Mouse (Mus musculus): ENCODE measurements around the gene Zcchc4. TPM values are rescaled to one million over a fixed set of nuclear protein-coding genes. Genes with fewer than 3 reads are reported as not detected.
"Not testable (repeated sequence)": the region's sequence is repeated elsewhere in the genome, so short reads cannot be mapped to it uniquely, and the experiment has no call there.

Zcchc4 gene
- polyA plus RNA-seq, 1 experiment from 2014 or later, result 17.4 TPM

DNA sequence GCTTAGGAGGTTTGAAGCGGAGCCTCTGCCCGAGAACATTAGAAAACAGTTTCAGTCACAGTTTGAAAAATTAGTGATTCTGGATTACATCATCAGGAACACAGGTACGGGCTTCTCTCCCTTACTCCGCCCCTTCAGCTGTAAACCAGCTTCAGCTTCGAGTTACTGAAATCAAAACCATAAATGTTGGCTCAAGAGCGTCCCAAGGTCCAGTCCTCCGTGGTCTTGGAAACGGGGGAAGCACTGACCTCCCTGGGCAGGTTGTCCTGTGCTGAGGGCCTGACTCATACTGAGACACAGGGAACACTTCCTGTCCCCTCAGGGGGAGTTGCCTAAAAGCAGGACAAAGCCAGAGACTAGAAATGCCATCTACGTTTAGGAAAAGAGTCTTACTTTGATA is 22.1 kb upstream of the Zcchc4 start:
- no peaks in the 10 kb centered on the region for H3K27me3 ChIP-seq (ENCODE audit: control insufficient read depth, insufficient read depth, low read length)
- 85% methylated on average over 9 of the region's 9 CpGs for WGBS
- H3K36me3 ChIP-seq (ENCODE audit: control insufficient read depth, insufficient read depth, low read length), result no peaks in the 10 kb centered on the region
- no peaks in the 10 kb centered on the region for H3K9me3 ChIP-seq (ENCODE audit: control insufficient read depth, low read length)
- H3K9ac ChIP-seq (ENCODE audit: low read depth, low read length), result no peak overlapping the region
- H3K4me3 ChIP-seq (ENCODE audit: low read depth, low read length), result no peak overlapping the region
- H3K4me2 ChIP-seq (replicated peaks; ENCODE audit: low read depth, low read length), result no peak overlapping the region
- ATAC-seq (ENCODE audit: low FRiP score), result no peak
- no peaks in the 10 kb centered on the region for H3K4me1 ChIP-seq (replicated peaks; ENCODE audit: control insufficient read depth, insufficient read depth, low read length)
- no peak for DNase-seq (ENCODE audit: low spot score)
- no peak overlapping the region for H3K27ac ChIP-seq (ENCODE audit: low read depth, low read length)

GRCm38 (mm10) chr5:52754196-52754595 is 21.0 kb upstream of the Zcchc4 start:
- Histone ChIP-seq H3K9ac (ENCODE audit: low read depth, low read length) (no peak overlapping the region), H3K36me3 (ENCODE audit: control insufficient read depth, insufficient read depth, low read length) (no peaks in the 10 kb centered on the region), H3K27ac (ENCODE audit: low read depth, low read length) (no peak overlapping the region), H3K27me3 (ENCODE audit: control insufficient read depth, insufficient read depth, low read length) (no peaks in the 10 kb centered on the region), H3K4me2 (replicated peaks; ENCODE audit: low read depth, low read length) (no peak overlapping the region), H3K4me1 (replicated peaks; ENCODE audit: control insufficient read depth, insufficient read depth, low read length) (no peaks in the 10 kb centered on the region), H3K9me3 (ENCODE audit: control insufficient read depth, low read length) (no peaks in the 10 kb centered on the region), H3K4me3 (ENCODE audit: low read depth, low read length) (no peak overlapping the region)
- DNase-seq (ENCODE audit: low spot score) (no peak), ATAC-seq (ENCODE audit: low FRiP score) (no peak)

- 93% methylated on average over 3 of the region's 3 CpGs for WGBS
Observed at GRCm38 (mm10) chr5:52755337-52755736, 19.9 kb upstream of the Zcchc4 start.

GRCm38 (mm10) chr5:52755989-52756388 is 19.2 kb upstream of the Zcchc4 start:
- Histone ChIP-seq H3K27me3 (ENCODE audit: control insufficient read depth, insufficient read depth, low read length) (no peaks in the 10 kb centered on the region), H3K27ac (ENCODE audit: low read depth, low read length) (no peak overlapping the region), H3K9ac (ENCODE audit: low read depth, low read length) (no peak overlapping the region), H3K9me3 (ENCODE audit: control insufficient read depth, low read length) (no peaks in the 10 kb centered on the region), H3K36me3 (ENCODE audit: control insufficient read depth, insufficient read depth, low read length) (no peaks in the 10 kb centered on the region), H3K4me2 (replicated peaks; ENCODE audit: low read depth, low read length) (no peak overlapping the region), H3K4me3 (ENCODE audit: low read depth, low read length) (no peak overlapping the region), H3K4me1 (replicated peaks; ENCODE audit: control insufficient read depth, insufficient read depth, low read length) (no peaks in the 10 kb centered on the region)
- DNase-seq (ENCODE audit: low spot score) (no peak), ATAC-seq (ENCODE audit: low FRiP score) (no peak)
- 95% methylated on average over 6 of the region's 6 CpGs for WGBS

More at GRCm38 (mm10) chr5:52755337-52755736, 19.9 kb upstream of the Zcchc4 start:
- H3K9ac ChIP-seq (ENCODE audit: low read depth, low read length), result no peak overlapping the region
- H3K4me1 ChIP-seq (replicated peaks; ENCODE audit: control insufficient read depth, insufficient read depth, low read length), result no peaks in the 10 kb centered on the region
- no peaks in the 10 kb centered on the region for H3K36me3 ChIP-seq (ENCODE audit: control insufficient read depth, insufficient read depth, low read length)
- no peaks in the 10 kb centered on the region for H3K9me3 ChIP-seq (ENCODE audit: control insufficient read depth, low read length)
- DNase-seq (ENCODE audit: low spot score), result no peak
- H3K27me3 ChIP-seq (ENCODE audit: control insufficient read depth, insufficient read depth, low read length), result no peaks in the 10 kb centered on the region
- H3K4me3 ChIP-seq (ENCODE audit: low read depth, low read length), result no peak overlapping the region
- no peak overlapping the region for H3K4me2 ChIP-seq (replicated peaks; ENCODE audit: low read depth, low read length)
- ATAC-seq (ENCODE audit: low FRiP score), result no peak
- no peak overlapping the region for H3K27ac ChIP-seq (ENCODE audit: low read depth, low read length)

- 94% methylated on average over 7 of the region's 7 CpGs for WGBS
- H3K9ac ChIP-seq (ENCODE audit: low read depth, low read length), result no peak overlapping the region
- H3K4me1 ChIP-seq (replicated peaks; ENCODE audit: control insufficient read depth, insufficient read depth, low read length), result no peaks in the 10 kb centered on the region
- H3K4me2 ChIP-seq (replicated peaks; ENCODE audit: low read depth, low read length), result no peak overlapping the region
- no peaks in the 10 kb centered on the region for H3K27me3 ChIP-seq (ENCODE audit: control insufficient read depth, insufficient read depth, low read length)
- ATAC-seq (ENCODE audit: low FRiP score), result no peak
- no peaks in the 10 kb centered on the region for H3K9me3 ChIP-seq (ENCODE audit: control insufficient read depth, low read length)
- no peak for DNase-seq (ENCODE audit: low spot score)
- no peak overlapping the region for H3K27ac ChIP-seq (ENCODE audit: low read depth, low read length)
- no peaks in the 10 kb centered on the region for H3K36me3 ChIP-seq (ENCODE audit: control insufficient read depth, insufficient read depth, low read length)
- H3K4me3 ChIP-seq (ENCODE audit: low read depth, low read length), result no peak overlapping the region
Observed at GRCm38 (mm10) chr5:52762586-52762985, 12.6 kb upstream of the Zcchc4 start.

- Histone ChIP-seq H3K27ac (ENCODE audit: low read depth, low read length) (no peak overlapping the region), H3K4me3 (ENCODE audit: low read depth, low read length) (no peak overlapping the region), H3K27me3 (ENCODE audit: control insufficient read depth, insufficient read depth, low read length) (no peaks in the 10 kb centered on the region), H3K9me3 (ENCODE audit: control insufficient read depth, low read length) (no peaks in the 10 kb centered on the region), H3K9ac (ENCODE audit: low read depth, low read length) (no peak overlapping the region), H3K4me2 (replicated peaks; ENCODE audit: low read depth, low read length) (no peak overlapping the region), H3K4me1 (replicated peaks; ENCODE audit: control insufficient read depth, insufficient read depth, low read length) (no peaks in the 10 kb centered on the region), H3K36me3 (ENCODE audit: control insufficient read depth, insufficient read depth, low read length) (no peaks in the 10 kb centered on the region)
- DNase-seq (ENCODE audit: low spot score), result no peak
- no peak for ATAC-seq (ENCODE audit: low FRiP score)
- WGBS, result 90% methylated on average over 5 of the region's 5 CpGs
Observed at GRCm38 (mm10) chr5:52774267-52774666, 942 bp upstream of the Zcchc4 start.

- not testable (repeated sequence) for H3K4me1 ChIP-seq (replicated peaks; ENCODE audit: control insufficient read depth, insufficient read depth, low read length); H3K27me3 ChIP-seq (ENCODE audit: control insufficient read depth, insufficient read depth, low read length); H3K9ac ChIP-seq (ENCODE audit: low read depth, low read length); H3K4me2 ChIP-seq (replicated peaks; ENCODE audit: low read depth, low read length); H3K4me3 ChIP-seq (ENCODE audit: low read depth, low read length); DNase-seq (ENCODE audit: low spot score); ATAC-seq (ENCODE audit: low FRiP score); H3K9me3 ChIP-seq (ENCODE audit: control insufficient read depth, low read length); H3K36me3 ChIP-seq (ENCODE audit: control insufficient read depth, insufficient read depth, low read length); H3K27ac ChIP-seq (ENCODE audit: low read depth, low read length)
- WGBS, result 93% methylated on average over 8 of the region's 8 CpGs
Observed at GRCm38 (mm10) chr5:52776466-52777354, 1.5 kb downstream of the Zcchc4 start.

DNA sequence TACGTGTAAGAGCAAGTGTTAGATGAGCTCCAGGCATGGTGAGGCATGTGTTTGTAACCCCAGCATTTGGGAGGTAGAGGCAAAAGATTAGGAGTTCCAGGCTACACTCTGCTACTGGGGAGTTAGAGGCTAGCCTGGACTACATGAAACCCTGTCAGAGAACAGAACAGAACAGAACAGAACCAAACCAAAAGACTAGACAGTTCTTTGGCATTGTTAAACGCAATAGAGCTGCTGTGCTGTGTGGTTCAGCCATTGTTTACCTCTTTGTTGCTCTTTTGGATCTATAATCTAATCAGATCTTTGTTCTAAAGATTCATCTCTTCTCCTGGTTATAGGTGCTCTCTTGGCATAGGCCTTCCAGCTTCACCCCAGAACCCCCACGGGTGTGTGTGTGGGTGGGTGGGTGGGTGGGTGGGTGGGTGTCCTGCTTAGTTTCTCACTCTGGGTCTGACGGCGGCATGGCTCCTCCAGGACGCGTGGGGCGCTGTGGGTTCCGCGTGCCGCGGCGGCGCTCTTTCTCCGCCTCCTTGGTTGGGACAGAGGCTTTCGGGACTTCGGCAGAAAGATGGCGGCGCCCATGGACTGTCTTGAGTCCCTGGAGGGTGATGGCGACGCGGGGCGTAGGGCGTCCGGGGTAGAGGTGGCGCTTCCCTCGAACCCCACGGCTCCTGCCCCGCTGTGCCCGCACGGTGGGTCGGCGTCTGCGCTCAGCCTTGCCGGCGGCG is 7.5 kb downstream of the Zcchc4 start:
- Histone ChIP-seq H3K4me1 (replicated peaks; ENCODE audit: control insufficient read depth, insufficient read depth, low read length) (no peaks in the 10 kb centered on the region), H3K4me3 (ENCODE audit: low read depth, low read length) (peak overlapping the region; percentile 84), H3K27me3 (ENCODE audit: control insufficient read depth, insufficient read depth, low read length) (no peaks in the 10 kb centered on the region), H3K27ac (ENCODE audit: low read depth, low read length) (peak overlapping the region; percentile 76), H3K4me2 (replicated peaks; ENCODE audit: low read depth, low read length) (peak overlapping the region; percentile 31), H3K9me3 (ENCODE audit: control insufficient read depth, low read length) (no peaks in the 10 kb centered on the region), H3K36me3 (ENCODE audit: control insufficient read depth, insufficient read depth, low read length) (no peaks in the 10 kb centered on the region), H3K9ac (ENCODE audit: low read depth, low read length) (peak overlapping the region; percentile 83)
- ATAC-seq (ENCODE audit: low FRiP score), result peak; percentile 97
- peak; percentile 92 for DNase-seq (ENCODE audit: low spot score)
- WGBS, result 5% methylated on average over 29 of the region's 37 CpGs
